Mouse (Mus musculus): ENCODE data around the gene Wdr47.

DNA sequence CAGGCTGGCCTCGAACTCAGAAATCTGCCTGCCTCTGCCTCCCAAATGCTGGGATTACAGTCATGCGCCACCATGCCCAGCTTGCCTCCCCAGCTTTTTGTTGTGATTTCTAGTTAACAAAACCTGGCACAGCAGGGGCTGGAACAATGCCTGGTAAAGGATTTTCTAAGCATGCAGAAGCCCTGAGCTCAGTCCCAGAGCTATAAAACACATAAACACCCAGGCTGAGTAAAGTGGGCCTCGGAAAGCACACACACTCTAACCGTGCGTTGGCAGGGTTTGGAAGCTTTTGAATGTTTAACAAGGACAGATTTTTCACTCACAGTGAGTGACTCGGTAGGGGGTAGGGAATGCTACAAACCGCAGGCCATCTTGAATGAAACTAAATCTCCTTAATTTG lies 55.0 kb downstream of the Wdr47 start:
- TF ChIP-seq GATA1 (IDR thresholded peaks at IDR 0.05; ENCODE audit: low read length) (no peak), TAL1 (IDR thresholded peaks at IDR 0.05; ENCODE audit: low read length) (no peak)

All from erythroblast, embryonic 14.5 days (primary cell).